Comparison of ENCODE assay signal across 15 mouse cellular contexts in the genomic region with DNA sequence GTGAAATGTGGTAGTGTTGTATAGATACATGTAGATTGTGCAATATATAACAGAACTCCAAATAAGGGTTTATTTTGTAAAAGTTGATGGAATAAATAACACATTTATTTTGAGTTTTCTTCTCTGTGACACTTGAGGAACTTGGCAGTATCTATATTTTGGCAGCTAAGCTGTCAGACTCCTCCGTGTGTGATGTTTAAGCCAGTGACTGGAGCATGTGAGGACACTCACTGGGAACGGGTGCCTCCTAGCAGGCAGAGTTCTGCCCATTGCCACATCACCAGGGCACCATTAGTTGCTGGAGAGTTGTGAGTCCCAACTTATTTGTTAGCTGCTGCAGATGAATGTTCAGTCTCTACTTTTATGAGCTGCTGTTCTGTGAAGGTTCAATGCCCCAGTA.
"Had no signal": no experiment of that assay in that cellular context is flagged by ENCODE, and none has a peak within 500 bp of the region (broad histone marks: within the 10 kb centered on the region; RNA-seq: fewer than 3 reads in every experiment).

No protein-coding gene starts in this region.

- H3K27me3 ChIP-seq: neural tube, embryonic 15.5 days; stomach, embryonic 15.5 days had no signal

- DNase-seq: retina, postnatal 1 day; right cerebral cortex, adult 18-20 months; right cerebral cortex, postnatal 14 days; right cerebral cortex, postnatal 25 days; right cerebral cortex, postnatal 4 days; spleen, adult 18-20 months; thymus, adult 18-20 months; thymus, adult 2 months; thymus, postnatal 14 days; thymus, postnatal 36 days; thymus, postnatal 4 days had no signal

- H3K27ac ChIP-seq: neural tube, embryonic 13.5 days; neural tube, embryonic 15.5 days; stomach, embryonic 15.5 days; stomach, postnatal 0 days had no signal

- H3K9me3 ChIP-seq: neural tube, embryonic 13.5 days; neural tube, embryonic 15.5 days; stomach, embryonic 15.5 days had no signal

- H3K4me3 ChIP-seq: neural tube, embryonic 13.5 days; neural tube, embryonic 15.5 days; stomach, embryonic 15.5 days had no signal

- H3K4me2 ChIP-seq: neural tube, embryonic 13.5 days; neural tube, embryonic 15.5 days; stomach, embryonic 15.5 days had no signal

- H3K9ac ChIP-seq: neural tube, embryonic 13.5 days; neural tube, embryonic 15.5 days; stomach, embryonic 15.5 days had no signal

- H3K36me3 ChIP-seq: neural tube, embryonic 13.5 days; neural tube, embryonic 15.5 days; stomach, embryonic 15.5 days had no signal

- H3K4me1 ChIP-seq: neural tube, embryonic 13.5 days; neural tube, embryonic 15.5 days; stomach, embryonic 15.5 days had no signal
